Mouse (Mus musculus) CH12.LX (cell line): ENCODE measurements around the gene Psme3. TPM values are rescaled to one million over a fixed set of nuclear protein-coding genes. Genes with fewer than 3 reads are reported as not detected.

Experiments used
- DNase-seq: peaks from one replicate; pipeline ENCODE4 v3.0.0-alpha.2; 2013; ENCODE audit errors: extremely low read depth
- H3K27ac ChIP-seq: 2 replicates; pipeline ENCODE4 v1.5.1; 2012; ENCODE audit warnings: low read depth, mild to moderate bottlenecking, control low read depth, moderate library complexity; ENCODE audit not compliant: insufficient read depth
- H3K27me3 ChIP-seq: replicated peaks from 2 replicates; pipeline ENCODE3; 2012; ENCODE audit warnings: inconsistent platforms
- H3K36me3 ChIP-seq, 2 experiments: replicated peaks in 1 of 2; 2 replicates each; pipeline versions ENCODE3 to v1.6.1; 2012; ENCODE audit warnings: inconsistent platforms in 1 of 2, low read length in 1 of 2, mild to moderate bottlenecking in 1 of 2, mixed read lengths in 1 of 2, moderate library complexity in 1 of 2; ENCODE audit not compliant: control insufficient read depth in 1 of 2, insufficient read depth in 1 of 2
- H3K4me1 ChIP-seq, 2 experiments: 2 replicates each; pipeline ENCODE4 v1.6.1; 2012; ENCODE audit warnings: inconsistent platforms in 1 of 2, moderate library complexity in 1 of 2; ENCODE audit not compliant: insufficient read depth in 2 of 2, control insufficient read depth in 1 of 2
- H3K4me2 ChIP-seq: 2 replicates; pipeline ENCODE4 v1.6.1; 2012; ENCODE audit warnings: low read depth, mild to moderate bottlenecking, control low read depth; ENCODE audit not compliant: poor library complexity, insufficient read depth, severe bottlenecking
- H3K4me3 ChIP-seq, 3 experiments: fragments of 150-350 bp in 1 of 3; sonication (generic) in 1 of 3; replicated peaks in 1 of 3; 2 replicates each; pipeline versions ENCODE3 to v1.5.1; 2011 to 2012; ENCODE audit warnings: low read depth in 2 of 3, low read length in 2 of 3, mild to moderate bottlenecking in 2 of 3, moderate library complexity in 2 of 3, control low read depth in 1 of 3, improper control_type of control experiment in 1 of 3, inconsistent platforms in 1 of 3, mixed read lengths in 1 of 3; ENCODE audit not compliant: poor library complexity in 1 of 3
- H3K79me2 ChIP-seq: replicated peaks from 2 replicates; pipeline ENCODE4 v1.6.1; 2012; ENCODE audit warnings: mild to moderate bottlenecking, moderate library complexity; ENCODE audit not compliant: control insufficient read depth, poor library complexity, insufficient read depth, severe bottlenecking; ENCODE audit errors: extremely low read depth
- H3K9ac ChIP-seq: 2 replicates; pipeline ENCODE4 v1.6.1; 2012; ENCODE audit warnings: low read depth, mild to moderate bottlenecking, control low read depth, moderate library complexity; ENCODE audit not compliant: insufficient read depth
- H3K9me3 ChIP-seq: replicated peaks from 2 replicates; pipeline ENCODE3; 2012; ENCODE audit warnings: low read length, inconsistent platforms, mixed read lengths
- BHLHE40 ChIP-seq: IDR thresholded peaks from 2 replicates; pipeline ENCODE4 v1.6.1; 2011; ENCODE audit warnings: mild to moderate bottlenecking, low read depth, low read length, improper control_type of control experiment
- CHD1 ChIP-seq: IDR thresholded peaks from 2 replicates; pipeline ENCODE4 v1.6.1; 2012; ENCODE audit warnings: low read depth, low read length, improper control_type of control experiment, inconsistent platforms
- CHD2 ChIP-seq: IDR thresholded peaks from 2 replicates; pipeline ENCODE4 v1.6.1; 2011; ENCODE audit warnings: low read length, improper control_type of control experiment
- CTCF ChIP-seq, 2 experiments: IDR thresholded peaks in 1 of 2; conservative IDR thresholded peaks in 1 of 2; 2 replicates each; pipeline ENCODE4 v1.5.1; 2011 to 2012; ENCODE audit warnings: low read depth in 2 of 2, low read length in 2 of 2, improper control_type of control experiment in 1 of 2, inconsistent platforms in 1 of 2, mild to moderate bottlenecking in 1 of 2, moderate library complexity in 1 of 2
- ELF1 ChIP-seq: IDR thresholded peaks from 2 replicates; pipeline ENCODE4 v1.6.1; 2014; ENCODE audit warnings: low read depth, mild to moderate bottlenecking, inconsistent platforms, low read length, improper control_type of control experiment
- EP300 ChIP-seq: IDR thresholded peaks from 2 replicates; pipeline ENCODE4 v1.6.1; 2011; ENCODE audit warnings: low read length, improper control_type of control experiment
- GABPA ChIP-seq: IDR thresholded peaks from 2 replicates; pipeline ENCODE4 v1.6.1; 2012; ENCODE audit warnings: low read depth, low read length, improper control_type of control experiment, inconsistent platforms; ENCODE audit not compliant: insufficient replicate concordance
- IRF4 ChIP-seq: IDR thresholded peaks from 2 replicates; pipeline ENCODE4 v1.6.1; 2014; ENCODE audit warnings: low read depth, mild to moderate bottlenecking, inconsistent platforms, low read length, improper control_type of control experiment
- JUND ChIP-seq: conservative IDR thresholded peaks from 2 replicates; pipeline ENCODE4 v1.6.1; 2011; ENCODE audit warnings: low read depth, low read length, improper control_type of control experiment
- KAT2A ChIP-seq: IDR thresholded peaks from 2 replicates; pipeline ENCODE4 v1.6.1; 2012; ENCODE audit warnings: low read length, improper control_type of control experiment, inconsistent platforms; ENCODE audit not compliant: insufficient replicate concordance
- MAFK ChIP-seq: IDR thresholded peaks from 2 replicates; pipeline ENCODE4 v1.6.1; 2011; ENCODE audit warnings: low read length, improper control_type of control experiment; ENCODE audit not compliant: insufficient replicate concordance
- MAZ ChIP-seq: IDR thresholded peaks from 2 replicates; pipeline ENCODE4 v1.6.1; 2012; ENCODE audit warnings: low read depth, mild to moderate bottlenecking, inconsistent platforms, low read length, improper control_type of control experiment, moderate library complexity
- MEF2A ChIP-seq: IDR thresholded peaks from 2 replicates; pipeline ENCODE4 v1.6.1; 2014; ENCODE audit warnings: low read depth, mild to moderate bottlenecking, inconsistent platforms, low read length, improper control_type of control experiment, borderline replicate concordance
- MXI1 ChIP-seq: IDR thresholded peaks from 2 replicates; pipeline ENCODE4 v1.6.1; 2011; ENCODE audit warnings: mild to moderate bottlenecking, low read depth, low read length, improper control_type of control experiment
- MYC ChIP-seq: IDR thresholded peaks from 2 replicates; pipeline ENCODE4 v1.6.1; 2011; ENCODE audit warnings: low read depth, mild to moderate bottlenecking, improper control_type of control experiment, low read length
- NELFE ChIP-seq: IDR thresholded peaks from 2 replicates; pipeline ENCODE4 v1.6.1; 2011; ENCODE audit warnings: low read depth, low read length, improper control_type of control experiment
- PAX5 ChIP-seq: IDR thresholded peaks from 2 replicates; pipeline ENCODE4 v1.6.1; 2012; ENCODE audit warnings: low read length, inconsistent platforms, mixed read lengths
- POLR2AphosphoS2 ChIP-seq: IDR thresholded peaks from 2 replicates; pipeline ENCODE4 v1.6.1; 2011; ENCODE audit warnings: low read depth, low read length, improper control_type of control experiment
- RAD21 ChIP-seq: IDR thresholded peaks from 2 replicates; pipeline ENCODE4 v1.6.1; 2011; ENCODE audit warnings: low read depth, mild to moderate bottlenecking, low read length, improper control_type of control experiment, moderate library complexity
- RCOR1 ChIP-seq: conservative IDR thresholded peaks from 2 replicates; pipeline ENCODE4 v1.6.1; 2012; ENCODE audit warnings: low read depth, mild to moderate bottlenecking, inconsistent platforms, low read length, improper control_type of control experiment
- SMC3 ChIP-seq: IDR thresholded peaks from 2 replicates; pipeline ENCODE4 v1.6.1; 2011; ENCODE audit warnings: low read depth, low read length, improper control_type of control experiment
- TBP ChIP-seq: conservative IDR thresholded peaks from 2 replicates; pipeline ENCODE4 v1.6.1; 2011; ENCODE audit warnings: low read depth, low read length, improper control_type of control experiment
- UBTF ChIP-seq: IDR thresholded peaks from 2 replicates; pipeline ENCODE4 v1.6.1; 2012; ENCODE audit warnings: low read depth, mild to moderate bottlenecking, inconsistent platforms, low read length, improper control_type of control experiment, moderate library complexity
- USF1 ChIP-seq: IDR thresholded peaks from 2 replicates; pipeline ENCODE4 v1.6.1; 2014; ENCODE audit warnings: low read depth, mild to moderate bottlenecking, inconsistent platforms, low read length, improper control_type of control experiment
- USF2 ChIP-seq: conservative IDR thresholded peaks from 2 replicates; pipeline ENCODE4 v1.6.1; 2011; ENCODE audit warnings: low read depth, low read length, improper control_type of control experiment
- ZC3H11A ChIP-seq: IDR thresholded peaks from 2 replicates; pipeline ENCODE4 v1.6.1; 2012; ENCODE audit warnings: low read depth, mild to moderate bottlenecking, inconsistent platforms, low read length, improper control_type of control experiment
- ZKSCAN1 ChIP-seq: IDR thresholded peaks from 2 replicates; pipeline ENCODE4 v1.6.1; 2012; ENCODE audit warnings: low read depth, inconsistent platforms, low read length, improper control_type of control experiment, borderline replicate concordance
- ZMIZ1 ChIP-seq: IDR thresholded peaks from 2 replicates; pipeline ENCODE4 v1.6.1; 2012; ENCODE audit warnings: low read depth, mild to moderate bottlenecking, inconsistent platforms, low read length, improper control_type of control experiment
- ZNF384 ChIP-seq: IDR thresholded peaks from 2 replicates; pipeline ENCODE4 v1.6.1; 2012; ENCODE audit warnings: low read depth, low read length, improper control_type of control experiment, inconsistent platforms
- dilution Hi-C: fragments of 300-500 bp; cut with MboI; formaldehyde crosslinking; loops from 2 replicates; pipeline ENCODE4 v1.14.3; 2020; ENCODE audit warnings: low sequenced_read_pairs; ENCODE audit not compliant: extremely low pct_unique_long_range_greater_than_20kb, extremely low pct_ligation_motif_present
- in situ Hi-C: fragments of 300-500 bp; cut with MboI; formaldehyde crosslinking; loops from 3 replicates; pipeline ENCODE4 v1.14.3; 2019; ENCODE audit warnings: low sequenced_read_pairs, low pct_ligation_motif_present, low pct_unique_long_range_greater_than_20kb, mixed read lengths
- polyA plus RNA-seq: library from polyadenylated mRNA; unstranded; fragments of >175 nt; gene quantifications from 2 replicates; pipeline ENCODE4 v1.2.1, GENCODE M21; 2012; ENCODE audit warnings: low read depth; ENCODE audit not compliant: insufficient read length
- total RNA-seq, 2 experiments: library from RNA; depleted of rRNA; stranded (reverse); fragments of 300-350 nt in 1 of 2; fragments of >200 nt in 1 of 2; gene quantifications; 2 replicates each; pipeline ENCODE4 v1.2.3; 2012 to 2014

Psme3 gene
- total and polyA plus RNA-seq, 3 experiments, result 86.1 to 527 (median 208) TPM

GRCm38 (mm10) chr11:101323609-101324008 lies 7.6 kb downstream of the Psme3 start:
- TF ChIP-seq POLR2AphosphoS2 (0 out of 2 replicates have a peak, but pooled peaks have one; percentile 20), MAZ (no peak), USF1 (no peak), CHD1 (no peak), ZNF384 (no peak), ZC3H11A (no peak), MEF2A (no peak), EP300 (no peak), MXI1 (no peak), KAT2A (no peak), MYC (no peak), IRF4 (no peak), ZMIZ1 (no peak), PAX5 (no peak), TBP (no peak), SMC3 (peak; percentile 82), BHLHE40 (no peak), RCOR1 (no peak), ELF1 (no peak), ZKSCAN1 (no peak), MAFK (no peak), GABPA (no peak), UBTF (no peak), JUND (no peak), USF2 (no peak), NELFE (no peak), CHD2 (no peak), CTCF (conservative IDR thresholded peaks at IDR 0.05 in 1 of 2, IDR thresholded peaks at IDR 0.05 in 1 of 2; ENCODE audit: low read depth in 2 of 2, low read length in 2 of 2) (peak; percentile 84), RAD21 (peak; percentile 72)
- TF ChIP-seq, all 38 proteins: peak for 4

More at GRCm38 (mm10) chr11:101323609-101324008, 7.6 kb downstream of the Psme3 start:
- Histone ChIP-seq H3K9me3 (no peaks in the 10 kb centered on the region), H3K79me2 (peaks cover 10% of the 10 kb centered on the region), H3K4me3 (no peak overlapping the region), H3K27me3 (no peaks in the 10 kb centered on the region), H3K4me2 (no peak overlapping the region), H3K4me1 (peaks cover 0 to 13% of the 10 kb centered on the region in 2 experiments; a peak in 1 of 4 replicates), H3K9ac (no peak overlapping the region), H3K27ac (no peak overlapping the region), H3K36me3 (peaks cover 81 to 95% of the 10 kb centered on the region in 2 experiments)
- peak; percentile 49 for DNase-seq
- in situ Hi-C loops, result no loop called here
- dilution Hi-C loops, result no loop called here
